Mouse (Mus musculus) cortical plate, adult 2 months (tissue): ENCODE results near the gene Tsen34.

Source experiments
- CTCF ChIP-seq: fragments of 200-500 bp; IDR thresholded peaks from 2 replicates; pipeline ENCODE4 v1.5.1; 2011; ENCODE audit warnings: mild to moderate bottlenecking, control low read depth, low read length; ENCODE audit not compliant: insufficient read depth; ENCODE audit errors: extremely low read depth
- POLR2A ChIP-seq: fragments of 200-500 bp; IDR thresholded peaks from 2 replicates; pipeline ENCODE4 v1.6.1; 2011; ENCODE audit warnings: mild to moderate bottlenecking, low read length, control low read depth; ENCODE audit not compliant: insufficient read depth; ENCODE audit errors: extremely low read depth

GRCm38 (mm10) chr7:3664524-3665214, 28.0 kb upstream of the Tsen34 start:
- TF ChIP-seq CTCF (no peak), POLR2A (no peak)
